8 mouse cellular contexts compared by ENCODE assay signal in the genomic region with DNA sequence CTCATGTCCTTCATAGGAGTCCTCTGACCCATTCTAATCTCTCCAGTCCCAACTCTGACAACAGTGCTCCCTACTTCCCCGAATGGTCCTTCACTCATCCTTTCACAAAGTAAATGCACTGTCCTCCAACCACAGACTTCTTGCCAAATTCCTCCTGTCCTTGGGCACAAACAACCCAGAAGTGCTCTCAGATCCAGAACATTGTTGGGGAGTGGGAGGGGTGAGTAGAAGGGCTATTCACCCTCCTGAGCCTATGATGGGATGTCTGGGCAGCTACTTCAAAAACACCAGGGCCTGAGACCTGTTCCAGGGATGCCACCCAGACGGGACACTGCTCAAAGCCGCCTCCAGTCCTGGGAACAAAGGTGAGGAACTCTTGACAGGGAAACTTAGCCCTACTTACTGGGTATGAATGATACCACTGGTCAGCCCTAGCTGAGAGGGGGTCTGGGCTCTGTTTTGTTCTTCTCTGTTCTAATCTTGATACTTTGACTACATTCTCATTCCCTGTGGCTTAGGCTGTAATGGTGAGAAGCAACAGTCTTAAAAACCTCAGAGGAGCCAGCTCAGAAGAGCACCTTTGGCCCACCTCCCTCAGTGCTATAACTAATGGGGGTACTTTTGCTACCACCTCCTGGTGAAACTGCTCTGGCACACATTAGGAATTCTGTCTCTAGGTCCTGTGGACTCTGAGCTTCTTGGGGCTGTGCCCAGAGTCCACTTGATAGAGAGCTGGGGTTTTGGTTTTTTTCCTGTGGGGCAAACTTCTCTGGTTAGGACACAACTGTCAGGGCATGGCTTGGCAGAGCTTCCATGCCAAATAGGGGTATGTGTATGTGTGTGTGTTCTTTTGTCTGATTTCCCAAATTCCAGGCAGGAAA.
A peak's percentile ranks its signal among the peaks of the same experiment; 100 is the strongest.
DNase-seq lines count a peak whose midpoint lies in the region; ATAC-seq lines count a peak whose summit lies in the region.

No protein-coding gene starts in this region.

- no peak overlapping the region for H3K4me2 ChIP-seq in kidney, embryonic 14.5 days (replicated peaks; ENCODE audit: low read depth, low read length)
- no peak overlapping the region for H3K4me2 ChIP-seq in midbrain, embryonic 11.5 days

- DNase-seq in adrenal gland, adult (ENCODE audit: inconsistent age in 2 of 2, low spot score in 1 of 2), result peak; percentile 48 to 73
- DNase-seq in adrenal gland, adult 8-10 months, result no peak
- DNase-seq in MN1 (ENCODE audit: low spot score), result peak; percentile 19
- DNase-seq in heart, embryonic 10.5 days (ENCODE audit: low spot score), result peak; percentile 69
- DNase-seq in midbrain, embryonic 11.5 days (ENCODE audit: low spot score, missing footprints), result no peak
- no peak for DNase-seq in right cerebral cortex, postnatal 14 days

- WGBS in heart, embryonic 10.5 days, result 75% methylated on average over 3 of the region's 3 CpGs
- 87% methylated on average over 3 of the region's 3 CpGs for WGBS in kidney, embryonic 14.5 days
- WGBS in midbrain, embryonic 11.5 days, result 70% methylated on average over 3 of the region's 3 CpGs

- H3K9me3 ChIP-seq in heart, embryonic 10.5 days, result no peaks in the 10 kb centered on the region
- H3K9me3 ChIP-seq in kidney, embryonic 14.5 days (ENCODE audit: control insufficient read depth, low read length), result no peaks in the 10 kb centered on the region
- no peaks in the 10 kb centered on the region for H3K9me3 ChIP-seq in midbrain, embryonic 11.5 days (ENCODE audit: control insufficient read depth, low read length)

- H3K36me3 ChIP-seq in heart, embryonic 10.5 days, result no peaks in the 10 kb centered on the region
- H3K36me3 ChIP-seq in kidney, embryonic 14.5 days (ENCODE audit: control insufficient read depth, insufficient read depth, low read length), result no peaks in the 10 kb centered on the region
- H3K36me3 ChIP-seq in midbrain, embryonic 11.5 days (ENCODE audit: control insufficient read depth, insufficient read depth, low read length), result no peaks in the 10 kb centered on the region

- H3K9ac ChIP-seq in kidney, embryonic 14.5 days (ENCODE audit: low read depth, low read length), result no peak overlapping the region
- H3K9ac ChIP-seq in midbrain, embryonic 11.5 days (ENCODE audit: low read length), result peak overlapping the region; percentile 32

- no peak for ATAC-seq in kidney, embryonic 14.5 days (ENCODE audit: low FRiP score, low TSS enrichment)
- ATAC-seq in midbrain, embryonic 11.5 days (ENCODE audit: low FRiP score), result no peak
- ATAC-seq in erythroblast, adult 5-6 weeks (replicated peaks; ENCODE audit: low FRiP score, poor library complexity, severe bottlenecking), result no peak

- H3K27ac ChIP-seq in heart, embryonic 10.5 days, result peak overlapping the region; percentile 82
- H3K27ac ChIP-seq in kidney, embryonic 14.5 days (ENCODE audit: low read depth, low read length), result peak overlapping the region; percentile 92
- H3K27ac ChIP-seq in midbrain, embryonic 11.5 days (ENCODE audit: low read depth, low read length), result peak overlapping the region; percentile 73

- peaks cover 84% of the 10 kb centered on the region for H3K4me1 ChIP-seq in heart, embryonic 10.5 days
- H3K4me1 ChIP-seq in kidney, embryonic 14.5 days (ENCODE audit: control insufficient read depth, insufficient read depth, low read length), result peaks cover 74% of the 10 kb centered on the region
- peaks cover 31% of the 10 kb centered on the region for H3K4me1 ChIP-seq in midbrain, embryonic 11.5 days (ENCODE audit: control insufficient read depth, insufficient read depth, low read length)

- H3K4me3 ChIP-seq in heart, embryonic 10.5 days, result no peak overlapping the region
- no peak overlapping the region for H3K4me3 ChIP-seq in kidney, embryonic 14.5 days (ENCODE audit: low read length)
- H3K4me3 ChIP-seq in midbrain, embryonic 11.5 days (ENCODE audit: low read depth, low read length), result no peak overlapping the region

- no peaks in the 10 kb centered on the region for H3K27me3 ChIP-seq in heart, embryonic 10.5 days (ENCODE audit: insufficient read depth, poor library complexity, severe bottlenecking)
- H3K27me3 ChIP-seq in kidney, embryonic 14.5 days (ENCODE audit: control insufficient read depth, insufficient read depth, low read length), result no peaks in the 10 kb centered on the region
- H3K27me3 ChIP-seq in midbrain, embryonic 11.5 days (ENCODE audit: control insufficient read depth, insufficient read depth, low read length), result no peaks in the 10 kb centered on the region

Comparison
In these comparisons a context has a peak if more than half of its experiments do, and no peak if none do; other contexts are left out.
1. DNase-seq: peak in adrenal gland, adult (2 of 2), MN1 (single experiment) and heart, embryonic 10.5 days (single experiment); none in adrenal gland, adult 8-10 months (single experiment), midbrain, embryonic 11.5 days (single experiment) and right cerebral cortex, postnatal 14 days (single experiment).
2. Peak in every context shown above with its lines, with median percentiles within 50 percentile points of each other: H3K27ac ChIP-seq.